Mouse (Mus musculus): ENCODE data around the gene Nkain4.

DNA sequence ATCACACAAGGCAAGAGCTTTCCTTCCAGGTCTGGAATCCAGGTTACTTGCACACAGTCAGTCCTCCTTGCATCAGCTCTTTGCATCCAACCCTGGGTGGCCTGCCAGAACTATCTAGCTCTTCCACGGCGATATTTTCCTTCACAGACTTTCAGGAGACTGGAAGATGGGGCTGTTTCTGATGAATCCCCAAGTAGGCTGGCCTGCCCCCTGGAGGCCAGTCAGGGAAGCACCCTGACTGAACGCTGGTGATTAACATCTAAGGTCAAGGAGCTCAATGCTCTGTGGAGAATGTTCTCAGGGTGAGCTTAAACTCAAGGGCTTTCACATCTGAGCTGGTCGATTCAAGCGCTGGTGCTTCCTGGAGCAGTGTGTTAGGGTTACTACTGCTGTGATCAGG lies 9.5 kb upstream of the Nkain4 start:
- TF ChIP-seq POLR2A (IDR thresholded peaks at IDR 0.05; ENCODE audit: insufficient read depth, low read depth, low read length) (no peak), EP300 (IDR thresholded peaks at IDR 0.05; ENCODE audit: insufficient read depth, low read depth, low read length) (0 out of 2 replicates have a peak, but pooled peaks have one; percentile 54)

Measured in heart, adult 2 months (tissue).